Mouse (Mus musculus) forebrain, embryonic 15.5 days (tissue): ENCODE results near the gene Gm13278. TPM values are rescaled to one million over a fixed set of nuclear protein-coding genes. Genes with fewer than 3 reads are reported as not detected.
A peak's percentile ranks its signal among the peaks of the same experiment; 100 is the strongest.
"Not testable (repeated sequence)": the region's sequence is repeated elsewhere in the genome, so short reads cannot be mapped to it uniquely, and the experiment has no call there.

ENCODE experiments used
- ATAC-seq: fragments of 200-750 bp; cut with Nextera tagmentation; replicated peaks from 2 replicates; pipeline ENCODE4 v1.8.0; 2017; ENCODE audit warnings: mild to moderate bottlenecking, moderate TSS enrichment, moderate library complexity
- H3K27ac ChIP-seq: fragments of 300-500 bp; sonication (generic); replicated peaks from 2 replicates; pipeline ENCODE4 v1.5.1; 2015; ENCODE audit warnings: mild to moderate bottlenecking, inconsistent platforms
- H3K27me3 ChIP-seq: fragments of 300-500 bp; sonication (generic); 2 replicates; pipeline ENCODE4 v1.6.1; 2015; ENCODE audit warnings: inconsistent platforms
- H3K36me3 ChIP-seq: fragments of 300-500 bp; sonication (generic); 2 replicates; pipeline ENCODE4 v1.6.1; 2015; ENCODE audit warnings: mild to moderate bottlenecking, inconsistent platforms
- H3K4me1 ChIP-seq: fragments of 300-500 bp; sonication (generic); 2 replicates; pipeline ENCODE4 v1.6.1; 2015; ENCODE audit warnings: inconsistent platforms
- H3K4me2 ChIP-seq: fragments of 300-500 bp; sonication (generic); replicated peaks from 2 replicates; pipeline ENCODE4 v1.6.1; 2015; ENCODE audit warnings: mild to moderate bottlenecking, inconsistent platforms
- H3K4me3 ChIP-seq: fragments of 300-500 bp; sonication (generic); 2 replicates; pipeline ENCODE4 v1.5.1; 2015; ENCODE audit warnings: mild to moderate bottlenecking, inconsistent platforms
- H3K9ac ChIP-seq: fragments of 300-500 bp; sonication (generic); replicated peaks from 2 replicates; pipeline ENCODE4 v1.6.1; 2015; ENCODE audit warnings: mild to moderate bottlenecking, inconsistent platforms
- H3K9me3 ChIP-seq: fragments of 300-500 bp; sonication (generic); 2 replicates; pipeline ENCODE4 v1.6.1; 2016; ENCODE audit warnings: inconsistent platforms
- WGBS: fragments of 180-500 bp; shearing (Covaris S2); methylation state at CpG from one replicate; pipeline ENCODE4 v1.1.7; 2015; ENCODE audit warnings: mixed read lengths; 5-methylcytosine and 5-hydroxymethylcytosine counted together
- polyA plus RNA-seq: library from polyadenylated mRNA; unstranded; fragments of >200 nt; fragmentation: Nextera tagmentation; extraction: Ambion mirVana; gene quantifications from 2 replicates; pipeline ENCODE4 v1.2.1, GENCODE M21; 2015

The Gm13278 gene
- polyA plus RNA-seq, 1 experiment from 2014 or later: not detected

- no CpG with 5 or more reads among the region's 29 CpGs for WGBS
- H3K4me2 ChIP-seq, H3K36me3 ChIP-seq, H3K4me3 ChIP-seq, ATAC-seq, H3K9me3 ChIP-seq, H3K27ac ChIP-seq, H3K4me1 ChIP-seq, H3K27me3 ChIP-seq, H3K9ac ChIP-seq: not testable (repeated sequence)
These were observed 11.6 kb downstream of the Gm13278 start, which contains the start of gene Gm13287 for GRCm38 (mm10) chr4:88802954-88803353. Gene Gm13287 (plus strand): TSS chr4:88803254.

- not testable (repeated sequence) for H3K9me3 ChIP-seq, ATAC-seq, H3K27ac ChIP-seq, H3K27me3 ChIP-seq, H3K9ac ChIP-seq, H3K36me3 ChIP-seq, H3K4me1 ChIP-seq
- WGBS: no CpG with 5 or more reads among the region's 8 CpGs
- peak within 1 kb of the TSS; percentile 30 for H3K4me3 ChIP-seq
- peak within 1 kb of the TSS; percentile 42 for H3K4me2 ChIP-seq
These were observed 13.9 kb downstream of the Gm13278 start, which contains the start of gene Gm13288 for GRCm38 (mm10) chr4:88805231-88805630. Gene Gm13288 (plus strand): TSS chr4:88805531.

GRCm38 (mm10) chr4:88805761-88806160 lies 14.4 kb downstream of the Gm13278 start:
- 0% methylated on average over 1 of the region's 34 CpGs for WGBS
- H3K4me1 ChIP-seq, ATAC-seq, H3K27ac ChIP-seq, H3K9ac ChIP-seq, H3K27me3 ChIP-seq, H3K9me3 ChIP-seq, H3K36me3 ChIP-seq: not testable (repeated sequence)
- H3K4me2 ChIP-seq: peak overlapping the region; percentile 42
- peak overlapping the region; percentile 30 for H3K4me3 ChIP-seq

GRCm38 (mm10) chr4:88815928-88816327 lies 24.6 kb downstream of the Gm13278 start, which contains the start of gene Ifna7:
Gene Ifna7 (plus strand): TSS chr4:88816228.
- Histone ChIP-seq H3K9ac (no peak within 1 kb of the TSS), H3K9me3 (no peaks in the 10 kb centered on the region), H3K4me1 (no peaks in the 10 kb centered on the region), H3K27ac (no peak within 1 kb of the TSS), H3K27me3 (no peaks in the 10 kb centered on the region), H3K36me3 (no peaks in the 10 kb centered on the region), H3K4me2 (no peak within 1 kb of the TSS), H3K4me3 (no peak within 1 kb of the TSS)
- no peak for ATAC-seq
- WGBS: 75% methylated on average over 3 of the region's 3 CpGs

GRCm38 (mm10) chr4:88819659-88820058 lies 28.3 kb downstream of the Gm13278 start, which contains the start of gene Ifna11:
Gene Ifna11 (plus strand): TSS chr4:88819959.
- Histone ChIP-seq H3K27ac (no peak within 1 kb of the TSS), H3K4me2 (no peak within 1 kb of the TSS), H3K27me3 (no peaks in the 10 kb centered on the region), H3K4me3 (no peak within 1 kb of the TSS), H3K36me3 (no peaks in the 10 kb centered on the region), H3K4me1 (no peaks in the 10 kb centered on the region), H3K9me3 (no peaks in the 10 kb centered on the region), H3K9ac (no peak within 1 kb of the TSS)
- ATAC-seq: no peak
- 92% methylated on average over 1 of the region's 1 CpGs for WGBS

GRCm38 (mm10) chr4:88822995-88823394 lies 31.6 kb downstream of the Gm13278 start:
- H3K36me3 ChIP-seq: no peaks in the 10 kb centered on the region
- H3K4me3 ChIP-seq: no peak overlapping the region
- H3K9me3 ChIP-seq: no peaks in the 10 kb centered on the region
- ATAC-seq: no peak
- WGBS: 26% methylated on average over 4 of the region's 4 CpGs
- no peak overlapping the region for H3K9ac ChIP-seq
- no peak overlapping the region for H3K4me2 ChIP-seq
- no peaks in the 10 kb centered on the region for H3K4me1 ChIP-seq
- no peaks in the 10 kb centered on the region for H3K27me3 ChIP-seq
- H3K27ac ChIP-seq: no peak overlapping the region

- not testable (repeated sequence) for H3K9me3 ChIP-seq, H3K4me2 ChIP-seq, H3K27me3 ChIP-seq, H3K4me1 ChIP-seq, H3K27ac ChIP-seq, H3K9ac ChIP-seq, H3K4me3 ChIP-seq, ATAC-seq, H3K36me3 ChIP-seq
These were observed 35.8 kb downstream of the Gm13278 start, which contains the start of gene Ifna6 for GRCm38 (mm10) chr4:88827116-88827515. Gene Ifna6 (plus strand): TSS chr4:88827416.

GRCm38 (mm10) chr4:88830523-88830922 lies 39.2 kb downstream of the Gm13278 start:
- no peaks in the 10 kb centered on the region for H3K4me1 ChIP-seq
- H3K4me3 ChIP-seq: no peak overlapping the region
- no peak for ATAC-seq
- H3K9ac ChIP-seq: no peak overlapping the region
- 22% methylated on average over 4 of the region's 4 CpGs for WGBS
- no peak overlapping the region for H3K27ac ChIP-seq
- H3K4me2 ChIP-seq: no peak overlapping the region
- no peaks in the 10 kb centered on the region for H3K36me3 ChIP-seq
- no peaks in the 10 kb centered on the region for H3K9me3 ChIP-seq
- H3K27me3 ChIP-seq: no peaks in the 10 kb centered on the region

GRCm38 (mm10) chr4:88835225-88835624 lies 43.9 kb downstream of the Gm13278 start, which contains the start of gene Ifna5:
Gene Ifna5 (plus strand): TSS chr4:88835525.
- H3K27me3 ChIP-seq, H3K27ac ChIP-seq, H3K4me2 ChIP-seq, H3K36me3 ChIP-seq, H3K4me1 ChIP-seq, H3K9me3 ChIP-seq, H3K4me3 ChIP-seq, ATAC-seq, H3K9ac ChIP-seq: not testable (repeated sequence)
- 92% methylated on average over 1 of the region's 1 CpGs for WGBS

- Histone ChIP-seq H3K36me3 (no peaks in the 10 kb centered on the region), H3K4me3 (no peak overlapping the region), H3K27me3 (no peaks in the 10 kb centered on the region), H3K9ac (no peak overlapping the region), H3K9me3 (no peaks in the 10 kb centered on the region), H3K4me2 (no peak overlapping the region), H3K4me1 (no peaks in the 10 kb centered on the region), H3K27ac (no peak overlapping the region)
- no peak for ATAC-seq
- 45% methylated on average over 3 of the region's 3 CpGs for WGBS
These were observed 47.5 kb downstream of the Gm13278 start for GRCm38 (mm10) chr4:88838828-88839227.

GRCm38 (mm10) chr4:88840058-88840457 lies 48.7 kb downstream of the Gm13278 start:
- Histone ChIP-seq H3K9ac (no peak overlapping the region), H3K4me2 (no peak overlapping the region), H3K27ac (no peak overlapping the region), H3K36me3 (no peaks in the 10 kb centered on the region), H3K4me3 (no peak overlapping the region), H3K9me3 (no peaks in the 10 kb centered on the region), H3K27me3 (no peaks in the 10 kb centered on the region), H3K4me1 (no peaks in the 10 kb centered on the region)
- no peak for ATAC-seq
- WGBS: 67% methylated on average over 3 of the region's 3 CpGs

- Histone ChIP-seq H3K4me3 (no peak within 1 kb of the TSS), H3K27me3 (no peaks in the 10 kb centered on the region), H3K9ac (no peak within 1 kb of the TSS), H3K4me1 (no peaks in the 10 kb centered on the region), H3K9me3 (no peaks in the 10 kb centered on the region), H3K27ac (no peak within 1 kb of the TSS), H3K36me3 (no peaks in the 10 kb centered on the region), H3K4me2 (no peak within 1 kb of the TSS)
- 33% methylated on average over 2 of the region's 2 CpGs for WGBS
- ATAC-seq: no peak
These were observed 50.1 kb downstream of the Gm13278 start, which contains the start of gene Ifna4 for GRCm38 (mm10) chr4:88841438-88841911. Gene Ifna4 (plus strand): TSS chr4:88841861.
